Mouse (Mus musculus): Measurements from ENCODE around the gene Cul9.

- no peak for TF ChIP-seq GATA1 (IDR thresholded peaks at IDR 0.05; ENCODE audit: borderline replicate concordance, low read length)
- TF ChIP-seq FLI1 (IDR thresholded peaks at IDR 0.05; ENCODE audit: low read length), result no peak
These were observed 8.9 kb upstream of the Cul9 start for GRCm38 (mm10) chr17:46554977-46555672.
